Mouse (Mus musculus) E14TG2a.4 (cell line): ENCODE data around the gene Nrgn.

Experiments used
- CTCF ChIP-seq: conservative IDR thresholded peaks from 2 replicates; pipeline ENCODE4 v1.5.1; 2014; ENCODE audit warnings: low read length
- POU5F1 ChIP-seq: IDR thresholded peaks from 2 replicates; pipeline ENCODE4 v1.6.1; 2014; ENCODE audit warnings: low read length, borderline replicate concordance

- TF ChIP-seq CTCF = no peak
- no peak for TF ChIP-seq POU5F1
These were observed 25.1 kb downstream of the Nrgn start, which contains the start of gene Esam for GRCm38 (mm10) chr9:37527396-37528224.
